Mouse (Mus musculus): ENCODE measurements around the gene Lyve1.
"Not testable (repeated sequence)": the region's sequence is repeated elsewhere in the genome, so short reads cannot be mapped to it uniquely, and the experiment has no call there.

Lyve1 gene

GRCm38 (mm10) chr7:110862751-110863289 is at the start of gene Lyve1:
Gene Lyve1, minus strand, starts transcription at chr7:110863239.
- DNase-seq, result peak; percentile 37

- no peak for DNase-seq
Observed at GRCm38 (mm10) chr7:110908209-110909144, 45.4 kb upstream of the Lyve1 start.

GRCm38 (mm10) chr7:110906566-110906965 is 43.5 kb upstream of the Lyve1 start:
- no peak for DNase-seq

DNA sequence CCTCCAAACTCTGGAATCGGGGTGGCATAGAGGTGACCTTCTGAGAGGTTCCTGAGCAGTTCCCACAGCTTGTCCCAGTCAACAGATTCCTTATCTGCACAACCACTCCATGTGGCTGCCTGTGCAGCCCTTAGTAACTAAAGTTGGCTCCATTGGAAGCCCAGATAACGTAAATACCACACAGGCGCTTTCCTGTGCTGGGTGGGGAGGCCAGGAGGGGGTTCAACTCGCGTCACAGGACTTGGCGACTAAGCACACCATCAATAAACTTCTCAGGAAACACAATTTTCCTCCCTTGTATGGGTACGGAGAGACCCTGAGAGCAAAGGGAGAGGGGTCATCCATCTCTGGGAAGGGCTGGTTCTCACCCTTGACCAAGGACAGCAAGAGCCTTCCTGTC is 40.2 kb upstream of the Lyve1 start:
- peak; percentile 46 for DNase-seq

- no peak for DNase-seq
Observed at GRCm38 (mm10) chr7:110897202-110897601, 34.2 kb upstream of the Lyve1 start.

- no peak for DNase-seq
Observed at GRCm38 (mm10) chr7:110896453-110896852, 33.4 kb upstream of the Lyve1 start.

DNA sequence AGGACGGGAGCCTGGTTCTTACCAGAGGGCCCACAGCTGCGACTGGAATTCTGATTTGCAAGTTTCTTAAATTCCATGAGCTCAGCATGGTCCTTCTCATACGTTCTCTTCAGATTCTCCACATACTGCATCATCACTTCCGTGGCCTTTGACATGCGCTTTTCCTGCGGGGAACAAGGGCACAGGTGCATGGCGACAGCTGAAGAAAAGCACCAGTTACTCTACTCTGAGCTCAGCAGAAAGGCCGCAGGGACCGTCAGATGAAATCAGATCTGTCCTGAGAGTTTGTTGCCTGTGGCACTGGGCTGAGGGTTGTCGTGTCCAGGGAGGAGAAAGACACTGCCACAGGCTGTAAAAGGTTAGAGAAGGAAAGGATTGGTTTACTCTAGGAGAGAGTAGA is 32.7 kb upstream of the Lyve1 start:
- DNase-seq, result not testable (repeated sequence)

DNA sequence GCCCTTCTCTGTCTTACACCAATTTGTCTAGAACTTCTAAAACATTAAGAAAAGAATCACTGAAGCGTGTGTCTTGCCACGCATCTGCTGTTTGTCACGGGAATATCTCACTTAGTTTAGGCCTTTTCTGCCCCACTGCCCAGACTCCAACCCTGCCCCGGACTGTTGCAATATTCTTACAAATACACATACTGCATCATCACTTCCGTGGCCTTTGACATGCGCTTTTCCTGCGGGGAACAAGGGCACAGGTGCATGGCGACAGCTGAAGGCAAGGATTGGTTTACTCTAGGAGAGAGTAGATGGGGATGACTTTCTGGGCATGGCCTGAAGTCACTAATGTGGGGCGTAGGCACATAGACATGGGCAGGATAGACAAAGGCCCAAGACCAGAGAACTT is 31.6 kb upstream of the Lyve1 start:
- DNase-seq, result no peak

- DNase-seq, result peak; percentile 63
Observed at GRCm38 (mm10) chr7:110893943-110894610, 31.0 kb upstream of the Lyve1 start.

DNA sequence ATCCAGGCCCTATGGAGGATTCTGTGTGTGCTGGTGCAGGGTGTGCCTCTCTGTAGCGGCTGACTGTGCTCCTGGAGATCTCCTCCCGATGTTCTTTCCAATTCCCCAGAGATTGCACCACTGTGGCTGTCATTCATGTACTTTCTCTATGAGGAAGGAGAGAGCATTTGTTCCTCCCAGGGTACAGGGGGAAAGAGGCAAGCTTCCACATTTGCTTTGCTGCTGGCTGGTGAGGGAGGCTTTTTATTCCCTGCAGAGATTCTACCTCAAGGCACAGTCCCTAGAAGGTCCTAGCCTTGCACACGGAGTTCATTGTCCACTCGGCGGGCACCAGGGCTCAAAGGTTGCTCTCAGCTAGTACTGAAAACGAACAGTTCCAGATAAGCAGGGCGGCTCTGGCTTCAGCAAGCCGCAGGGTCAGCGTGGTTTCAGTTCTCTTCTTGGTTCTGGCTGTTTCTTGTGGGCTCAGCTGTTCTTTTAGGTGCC is 28.5 kb upstream of the Lyve1 start:
- peak; percentile 51 for DNase-seq

DNA sequence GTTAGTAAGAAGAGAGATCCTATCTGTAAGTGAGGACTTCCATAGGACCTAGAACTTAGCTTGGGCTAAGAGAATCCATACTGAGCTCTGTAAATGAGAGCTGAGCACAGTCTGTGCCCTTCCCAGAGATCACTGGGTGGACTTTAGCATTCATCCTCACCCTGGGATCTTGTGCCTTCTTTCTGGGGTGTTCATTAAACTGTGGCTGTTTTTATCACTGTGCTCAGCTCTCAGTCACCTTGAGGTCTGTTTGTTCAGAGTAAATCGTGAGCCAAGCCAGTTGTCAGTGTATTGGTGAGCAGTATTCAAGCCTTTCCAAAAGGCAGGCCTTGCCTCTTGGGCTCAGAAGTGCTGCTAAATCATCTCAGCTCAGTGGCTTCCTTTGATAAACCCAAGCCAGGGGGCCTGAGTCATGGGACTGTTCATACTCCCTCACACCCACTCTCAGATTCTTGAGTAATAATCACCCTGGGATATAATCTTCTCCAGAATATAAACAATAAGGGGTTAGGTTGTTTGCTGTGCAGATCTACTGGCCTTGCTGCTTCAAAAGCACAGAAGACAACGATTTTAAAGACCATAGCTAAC is 18.8 kb upstream of the Lyve1 start:
- no peak for DNase-seq

GRCm38 (mm10) chr7:110878028-110878427 is 15.0 kb upstream of the Lyve1 start:
- no peak for DNase-seq

DNA sequence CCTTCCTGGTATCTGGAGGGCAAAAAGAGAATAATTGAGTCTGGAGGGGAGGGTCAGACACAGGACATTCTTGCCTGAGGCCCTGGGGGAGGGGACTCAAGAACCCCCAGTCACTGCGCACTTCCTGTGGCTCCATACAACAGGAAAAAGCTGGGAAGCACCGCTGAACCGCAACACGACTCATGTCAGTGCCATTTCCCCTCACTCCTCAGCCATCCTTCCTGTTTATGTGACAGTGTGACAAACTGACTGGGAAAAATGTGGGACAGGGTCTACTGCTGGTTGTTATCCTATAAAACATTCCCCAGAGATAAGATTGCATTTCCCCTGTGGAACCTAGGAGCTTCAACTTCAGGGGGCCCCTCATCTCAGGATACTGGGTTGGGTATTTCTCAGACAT is 13.9 kb upstream of the Lyve1 start:
- DNase-seq, result peak; percentile 53

GRCm38 (mm10) chr7:110868807-110869206 is 5.8 kb upstream of the Lyve1 start:
- no peak for DNase-seq

DNA sequence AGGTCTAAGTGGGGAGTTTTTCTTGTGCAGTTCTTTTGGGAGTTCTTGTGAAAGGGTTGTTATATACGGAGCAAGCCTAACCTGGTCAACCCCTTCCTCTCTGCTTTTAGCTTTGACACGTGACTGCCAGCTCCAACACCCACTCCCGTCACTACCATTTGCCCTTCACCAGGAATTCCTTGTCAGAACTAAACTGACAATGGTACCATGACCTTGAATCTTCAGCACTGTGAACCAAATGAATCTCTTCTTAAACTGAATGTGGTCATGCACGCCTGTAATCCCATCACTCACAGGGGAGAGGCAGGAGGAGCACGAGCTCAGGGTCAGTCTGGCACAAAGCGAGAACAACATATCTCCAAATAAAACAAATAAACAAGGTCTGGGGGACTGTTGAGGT is 4.1 kb upstream of the Lyve1 start:
- no peak for DNase-seq

DNA sequence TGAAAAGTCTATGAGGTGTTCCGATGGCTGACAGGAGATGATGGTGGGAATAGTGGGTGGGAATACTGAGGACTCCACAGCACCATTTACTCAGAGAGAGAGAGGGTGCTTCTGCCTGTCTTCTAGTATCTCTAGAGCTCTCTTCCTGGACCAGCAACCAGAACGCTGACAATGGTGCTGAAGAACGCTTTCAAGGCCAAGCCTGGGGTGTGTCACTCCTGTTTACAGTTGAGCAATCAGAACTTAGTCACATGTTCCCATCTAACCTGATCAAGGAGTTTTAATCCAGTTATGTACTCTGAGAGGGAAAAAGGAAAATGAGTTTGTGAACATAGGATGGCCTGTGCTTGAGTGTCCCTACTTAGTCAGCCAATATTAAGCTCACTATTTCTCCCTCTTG is 3.0 kb upstream of the Lyve1 start:
- DNase-seq, result no peak

GRCm38 (mm10) chr7:110865570-110865969 is 2.5 kb upstream of the Lyve1 start:
- DNase-seq, result no peak

GRCm38 (mm10) chr7:110865038-110865437 is 2.0 kb upstream of the Lyve1 start:
- DNase-seq, result peak; percentile 38

- peak; percentile 54 for DNase-seq
Observed at GRCm38 (mm10) chr7:110860129-110860528, 2.9 kb downstream of the Lyve1 start.

DNA sequence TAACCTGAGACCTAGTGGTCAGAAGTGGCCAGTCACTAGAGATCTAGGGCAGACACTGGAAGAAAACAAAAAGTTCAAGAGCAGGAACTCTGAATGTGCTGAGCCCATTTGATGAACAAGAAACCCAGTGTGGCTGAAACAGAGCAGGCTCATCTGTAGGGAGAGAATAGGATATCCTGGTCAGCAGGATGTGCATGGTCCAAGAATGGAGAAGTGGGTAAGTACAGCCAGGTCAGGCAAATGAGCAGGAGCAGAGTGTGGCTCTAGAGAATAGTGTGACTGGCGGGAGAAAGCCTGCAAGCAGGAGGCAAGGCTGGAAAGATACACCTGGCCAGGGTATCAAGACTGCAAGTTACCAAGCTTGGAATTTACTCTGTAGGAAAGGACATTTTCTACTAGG is 7.4 kb downstream of the Lyve1 start:
- DNase-seq, result no peak

- DNase-seq, result no peak
Observed at GRCm38 (mm10) chr7:110854927-110855546, 8.0 kb downstream of the Lyve1 start.

DNA sequence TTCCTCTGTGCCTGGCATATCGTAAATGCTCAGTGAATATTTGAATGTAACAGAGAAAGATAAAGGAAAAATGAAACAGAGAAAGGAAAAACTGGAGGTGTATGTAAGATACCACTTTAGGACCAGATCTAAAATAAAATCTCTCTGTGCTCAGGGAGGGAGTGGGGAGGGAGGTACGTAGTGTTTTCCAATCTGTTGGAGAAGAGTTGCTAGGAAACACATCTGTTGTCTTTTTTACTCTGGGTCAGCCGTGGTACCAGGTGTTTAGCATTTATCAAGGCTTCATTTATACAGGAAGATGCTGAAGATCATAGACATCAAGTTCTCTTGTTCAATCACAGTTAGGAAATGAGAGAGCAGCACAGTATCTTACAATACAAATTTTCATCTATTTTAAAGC is 8.5 kb downstream of the Lyve1 start:
- no peak for DNase-seq

DNA sequence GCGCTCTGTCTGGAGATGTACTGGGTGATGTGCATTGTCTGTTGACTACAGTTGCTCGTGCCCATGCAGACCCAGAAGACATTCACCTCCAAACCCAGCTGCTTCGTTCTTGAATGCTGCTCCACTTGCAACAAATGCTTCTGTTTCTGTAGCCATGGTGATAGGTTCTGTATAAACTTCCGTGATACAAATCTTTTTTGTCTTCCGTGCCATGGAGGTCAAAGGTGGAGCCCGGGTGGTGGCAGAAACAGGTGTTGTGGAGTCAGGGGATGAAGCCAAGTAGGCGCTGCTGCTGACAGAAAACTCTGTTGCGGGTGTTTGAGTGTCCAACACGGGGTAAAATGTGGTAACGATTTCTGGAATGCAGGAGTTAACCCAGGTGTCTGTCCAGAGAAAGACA is 9.4 kb downstream of the Lyve1 start:
- peak; percentile 37 for DNase-seq

All from lung, postnatal 14 days (tissue).